Mouse (Mus musculus) liver, postnatal 0 days (tissue): ENCODE results near the gene Hbq1b.
A peak's percentile ranks its signal among the peaks of the same experiment; 100 is the strongest.

Experiments
- CTCF ChIP-seq: sonication (generic); IDR thresholded peaks from 2 replicates; pipeline ENCODE4 v1.5.1; 2016; ENCODE audit warnings: antibody characterized with exemption, low read depth
- EP300 ChIP-seq: IDR thresholded peaks from 2 replicates; pipeline ENCODE4 v1.6.1; 2016; ENCODE audit warnings: antibody characterized with exemption, low read depth, mild to moderate bottlenecking

- TF ChIP-seq CTCF (no peak), EP300 (peak; percentile 63)
Measured at GRCm38 (mm10) chr11:32297866-32298531, 11.2 kb downstream of the Hbq1b start.
